Mouse (Mus musculus) limb, embryonic 14.5 days (tissue): ENCODE measurements at regions not wholly inside any gene's neighbourhood (a gene's known extent, or its start where the extent isn't known, plus 50 kb on each side); places are given as distances from the start of the nearest gene placed in this dataset.

Experiments
- ATAC-seq: fragments of 200-750 bp; cut with Nextera tagmentation; 2 replicates; pipeline ENCODE4 v1.8.0; 2017; ENCODE audit warnings: low read depth, moderate number of reproducible peaks, moderate TSS enrichment; ENCODE audit not compliant: low FRiP score
- DNase-seq: peaks from one replicate; pipeline ENCODE4 v3.0.0-alpha.2; 2015; ENCODE audit warnings: low spot score
- H3K27ac ChIP-seq: fragments of 300-500 bp; sonication (generic); replicated peaks from 2 replicates; pipeline ENCODE4 v1.5.1; 2014; ENCODE audit warnings: low read depth, mild to moderate bottlenecking, low read length, moderate library complexity, mixed read lengths
- H3K27me3 ChIP-seq: fragments of 300-500 bp; sonication (generic); 2 replicates; pipeline ENCODE4 v1.6.1; 2014; ENCODE audit warnings: low read length, mixed read lengths; ENCODE audit not compliant: control insufficient read depth, insufficient read depth
- H3K36me3 ChIP-seq: fragments of 300-500 bp; sonication (generic); 2 replicates; pipeline ENCODE4 v1.6.1; 2014; ENCODE audit warnings: mild to moderate bottlenecking, low read length, moderate library complexity, mixed read lengths; ENCODE audit not compliant: control insufficient read depth, insufficient read depth
- H3K4me1 ChIP-seq: fragments of 300-500 bp; sonication (generic); 2 replicates; pipeline ENCODE4 v1.6.1; 2014; ENCODE audit warnings: antibody characterized with exemption, low read length, mixed read lengths; ENCODE audit not compliant: control insufficient read depth, insufficient read depth
- H3K4me2 ChIP-seq: fragments of 300-500 bp; sonication (generic); replicated peaks from 2 replicates; pipeline ENCODE4 v1.6.1; 2014; ENCODE audit warnings: low read depth, mild to moderate bottlenecking, low read length, moderate library complexity; ENCODE audit not compliant: severe bottlenecking
- H3K4me3 ChIP-seq: fragments of 300-500 bp; sonication (generic); replicated peaks from 2 replicates; pipeline ENCODE4 v1.5.1; 2014; ENCODE audit warnings: low read length
- H3K9ac ChIP-seq: fragments of 300-500 bp; sonication (generic); 2 replicates; pipeline ENCODE4 v1.6.1; 2014; ENCODE audit warnings: mild to moderate bottlenecking, low read depth, low read length, moderate library complexity; ENCODE audit not compliant: severe bottlenecking
- H3K9me3 ChIP-seq: fragments of 300-500 bp; sonication (generic); 2 replicates; pipeline ENCODE4 v1.6.1; 2016; ENCODE audit warnings: low read length; ENCODE audit not compliant: control insufficient read depth
- POLR2A ChIP-seq: fragments of 200-500 bp; IDR thresholded peaks from 2 replicates; pipeline ENCODE4 v1.8.0; 2012; ENCODE audit warnings: inconsistent platforms, mild to moderate bottlenecking, moderate library complexity, borderline replicate concordance; ENCODE audit not compliant: insufficient read depth, insufficient read length; ENCODE audit errors: extremely low read depth
- WGBS: fragments of 180-500 bp; shearing (Covaris S2); extraction: QIAGEN DNeasy Blood & Tissue Kit; methylation state at CpG from one replicate; pipeline ENCODE4 v1.1.7; 2014; 5-methylcytosine and 5-hydroxymethylcytosine counted together

DNA sequence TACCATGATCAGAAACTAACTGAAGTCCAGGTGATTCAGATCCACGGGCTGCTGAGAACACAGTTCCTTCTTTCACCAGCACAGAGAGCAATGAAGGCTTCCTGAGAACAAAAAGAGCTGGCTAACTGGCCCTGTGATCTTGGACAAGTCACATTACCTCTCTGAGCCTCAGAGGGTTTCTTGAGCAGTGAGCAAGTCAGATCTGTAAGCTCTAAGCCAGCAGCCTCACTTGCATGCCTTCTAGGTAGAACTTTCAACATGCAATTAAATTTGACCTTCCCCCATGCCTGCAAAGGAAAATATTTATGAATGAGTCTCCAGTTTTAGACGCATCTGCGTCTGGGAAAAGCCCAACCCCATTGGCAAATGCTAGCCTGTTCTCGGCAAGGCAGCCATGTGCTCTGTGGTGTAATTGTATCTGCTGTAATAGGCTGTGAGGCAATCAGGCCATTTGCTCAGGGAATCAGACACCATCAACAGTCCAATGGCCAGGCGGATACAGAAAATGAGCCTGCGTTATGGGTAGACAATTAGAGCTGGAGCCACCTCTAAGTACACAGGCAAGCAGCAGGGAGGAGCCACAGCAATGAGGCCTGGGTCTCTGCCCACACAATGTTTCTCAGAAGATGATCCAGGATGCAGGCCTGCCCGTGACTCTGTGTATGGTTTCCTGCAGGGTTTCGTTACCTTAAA is 130.3 kb upstream of the Ly86 start:
- DNase-seq (peak; percentile 34), ATAC-seq (peak; percentile 76)
- Histone ChIP-seq H3K36me3 (no peaks in the 10 kb centered on the region), H3K4me3 (no peak overlapping the region), H3K9me3 (no peaks in the 10 kb centered on the region), H3K4me1 (0 out of 2 replicates have a peak, but pooled peaks cover 5% of the 10 kb centered on the region), H3K4me2 (no peak overlapping the region), H3K9ac (no peak overlapping the region), H3K27ac (no peak overlapping the region), H3K27me3 (no peaks in the 10 kb centered on the region)
- no peak for TF ChIP-seq POLR2A
- WGBS: 30% methylated on average over 8 of the region's 8 CpGs

DNA sequence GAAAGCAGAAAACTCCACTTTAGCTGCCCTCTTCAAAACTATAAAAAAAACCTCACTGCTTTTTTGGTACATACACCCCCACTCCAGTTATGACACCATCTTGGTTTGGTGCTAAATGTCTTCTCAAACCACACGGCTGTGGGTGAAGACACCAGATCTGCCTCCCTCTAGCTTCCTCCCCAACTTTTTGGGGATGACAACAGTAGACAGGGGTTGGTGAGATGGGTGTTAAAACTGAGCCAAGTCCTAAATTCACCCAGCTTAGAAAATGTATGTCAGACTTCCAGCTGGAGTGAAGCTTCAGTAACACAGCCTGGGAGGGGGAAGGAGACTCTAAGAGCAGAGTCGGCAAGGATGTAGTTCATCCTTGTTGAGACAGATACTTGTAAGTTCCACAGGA is 147.1 kb upstream of the F13a1 start:
- TF ChIP-seq POLR2A: no peak

DNA sequence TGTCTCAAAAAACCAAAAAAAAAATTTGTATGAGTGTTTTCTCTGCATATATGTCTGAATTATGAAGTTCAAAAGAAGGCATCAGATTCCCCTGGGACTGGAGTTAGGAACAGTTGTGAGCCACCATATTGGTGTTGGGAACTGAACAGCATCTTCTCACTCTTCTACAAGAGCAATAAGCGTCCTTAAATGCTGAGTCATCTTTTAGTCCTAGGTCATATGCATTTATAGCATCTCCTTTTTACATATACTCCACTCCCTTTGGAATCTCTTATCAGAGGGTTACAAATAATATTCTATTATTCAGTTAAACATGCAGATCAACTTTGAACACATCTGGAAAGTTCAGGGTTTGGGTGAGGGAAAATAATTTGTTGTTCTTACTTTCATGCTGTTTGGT is 145.8 kb upstream of the F13a1 start:
- no peaks in the 10 kb centered on the region for H3K36me3 ChIP-seq
- no peak overlapping the region for H3K9ac ChIP-seq
- H3K27me3 ChIP-seq: no peaks in the 10 kb centered on the region
- no peak for DNase-seq
- H3K27ac ChIP-seq: no peak overlapping the region
- 54% methylated on average over 1 of the region's 1 CpGs for WGBS
- no peak overlapping the region for H3K4me2 ChIP-seq
- TF ChIP-seq POLR2A: no peak
- H3K9me3 ChIP-seq: no peaks in the 10 kb centered on the region
- no peak overlapping the region for H3K4me3 ChIP-seq
- H3K4me1 ChIP-seq: no peaks in the 10 kb centered on the region
- ATAC-seq: no peak

More for the DNA sequence above, 147.1 kb upstream of the F13a1 start:
- no peak overlapping the region for H3K4me2 ChIP-seq
- no peak overlapping the region for H3K4me3 ChIP-seq
- no peaks in the 10 kb centered on the region for H3K9me3 ChIP-seq
- no peaks in the 10 kb centered on the region for H3K4me1 ChIP-seq
- no peak overlapping the region for H3K9ac ChIP-seq
- DNase-seq (no peak), ATAC-seq (no peak)
- no peaks in the 10 kb centered on the region for H3K27me3 ChIP-seq
- H3K27ac ChIP-seq: no peak overlapping the region
- WGBS: 82% methylated on average over 2 of the region's 2 CpGs
- H3K36me3 ChIP-seq: no peaks in the 10 kb centered on the region

DNA sequence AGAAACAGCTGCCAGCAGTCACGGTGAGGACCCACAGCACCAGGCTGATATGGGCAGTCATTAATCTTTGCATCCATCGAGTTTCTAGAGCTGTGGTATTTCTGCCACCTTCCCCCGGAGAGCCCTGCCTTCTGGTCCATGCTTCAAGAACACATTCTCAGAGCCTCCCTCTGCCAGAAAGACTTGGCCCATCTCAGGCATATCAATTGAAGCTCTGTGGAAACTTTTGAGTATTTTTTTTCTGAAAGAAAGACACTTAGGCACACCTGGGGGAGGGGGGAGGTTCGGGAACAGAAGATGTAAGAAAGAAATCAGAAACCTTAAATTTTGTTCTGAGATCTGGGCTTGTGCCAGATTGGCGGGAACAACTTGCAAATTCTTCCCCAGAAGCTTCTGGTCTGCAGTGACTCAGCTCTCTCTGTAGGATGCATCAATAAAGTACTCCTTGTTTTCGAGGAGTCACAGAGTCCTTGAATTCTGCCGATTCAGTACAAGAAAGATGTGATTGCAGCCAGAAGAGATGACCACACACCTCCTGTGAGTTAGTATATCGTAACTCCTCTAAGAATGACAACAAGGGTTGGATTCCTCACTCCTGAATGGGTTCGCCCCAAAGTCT is 131.2 kb upstream of the F13a1 start:
- Histone ChIP-seq H3K4me1 (no peaks in the 10 kb centered on the region), H3K9me3 (no peaks in the 10 kb centered on the region), H3K27ac (no peak overlapping the region), H3K9ac (no peak overlapping the region), H3K4me2 (no peak overlapping the region), H3K36me3 (no peaks in the 10 kb centered on the region), H3K27me3 (no peaks in the 10 kb centered on the region), H3K4me3 (no peak overlapping the region)
- no peak for TF ChIP-seq POLR2A
- DNase-seq (no peak), ATAC-seq (no peak)
- WGBS: 59% methylated on average over 9 of the region's 9 CpGs

DNA sequence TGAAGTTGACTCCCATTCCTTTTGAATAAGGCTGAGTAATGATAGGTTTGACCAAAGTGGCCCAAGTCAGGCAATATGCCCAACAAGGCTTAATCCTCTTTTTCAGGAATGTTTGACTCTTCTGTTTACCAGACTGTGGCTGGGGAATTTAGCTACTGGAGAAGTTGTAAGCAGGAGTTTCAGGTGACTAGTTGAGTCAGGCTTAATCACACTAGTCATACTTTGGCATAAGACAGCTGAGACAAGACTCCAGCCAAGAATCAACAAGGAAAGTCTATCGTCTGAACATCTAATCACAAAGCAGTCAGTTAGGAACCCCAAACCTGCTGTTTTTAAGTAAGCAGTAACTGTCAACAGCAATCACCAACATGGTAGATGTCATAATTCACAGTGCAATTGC is 126.5 kb upstream of the F13a1 start:
- Histone ChIP-seq H3K27ac (no peak overlapping the region), H3K9ac (no peak overlapping the region), H3K9me3 (no peaks in the 10 kb centered on the region), H3K27me3 (no peaks in the 10 kb centered on the region), H3K4me2 (no peak overlapping the region), H3K4me3 (no peak overlapping the region), H3K36me3 (no peaks in the 10 kb centered on the region), H3K4me1 (no peaks in the 10 kb centered on the region)
- WGBS: 81% methylated on average over 1 of the region's 1 CpGs
- no peak for DNase-seq
- ATAC-seq: no peak
- no peak for TF ChIP-seq POLR2A

DNA sequence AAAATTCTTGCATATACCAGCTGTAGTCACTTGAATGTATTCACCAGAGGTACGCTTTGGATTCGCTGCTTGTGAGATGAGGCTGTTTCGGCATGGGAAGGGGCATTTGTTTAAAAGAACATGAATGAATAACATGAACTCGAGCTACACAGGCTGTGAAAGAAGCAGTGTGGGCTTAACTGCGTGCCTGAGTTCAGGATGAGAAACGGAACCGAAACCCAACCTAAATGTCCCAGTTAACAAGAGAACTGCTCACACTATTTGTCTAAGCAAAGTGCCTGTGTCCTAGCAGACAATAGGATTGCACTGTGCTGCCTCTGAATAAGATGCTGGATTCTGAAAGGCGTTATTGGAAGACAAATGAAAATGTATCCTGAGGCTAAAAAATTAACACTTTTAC is 126.0 kb upstream of the F13a1 start:
- WGBS: 88% methylated on average over 8 of the region's 8 CpGs

More for the DNA sequence above, 126.0 kb upstream of the F13a1 start:
- DNase-seq (no peak), ATAC-seq (no peak)
- no peak overlapping the region for H3K4me2 ChIP-seq
- no peaks in the 10 kb centered on the region for H3K4me1 ChIP-seq
- no peak overlapping the region for H3K9ac ChIP-seq
- H3K27me3 ChIP-seq: no peaks in the 10 kb centered on the region
- H3K9me3 ChIP-seq: no peaks in the 10 kb centered on the region
- H3K36me3 ChIP-seq: no peaks in the 10 kb centered on the region
- H3K27ac ChIP-seq: no peak overlapping the region
- H3K4me3 ChIP-seq: no peak overlapping the region
- TF ChIP-seq POLR2A: no peak
